Mouse (Mus musculus): ENCODE measurements around the gene Ncor1. TPM values are rescaled to one million over a fixed set of nuclear protein-coding genes. Genes with fewer than 3 reads are reported as not detected.

Ncor1 gene
- total RNA-seq, 2 experiments from 2014 or later: 119 to 134 TPM

DNA sequence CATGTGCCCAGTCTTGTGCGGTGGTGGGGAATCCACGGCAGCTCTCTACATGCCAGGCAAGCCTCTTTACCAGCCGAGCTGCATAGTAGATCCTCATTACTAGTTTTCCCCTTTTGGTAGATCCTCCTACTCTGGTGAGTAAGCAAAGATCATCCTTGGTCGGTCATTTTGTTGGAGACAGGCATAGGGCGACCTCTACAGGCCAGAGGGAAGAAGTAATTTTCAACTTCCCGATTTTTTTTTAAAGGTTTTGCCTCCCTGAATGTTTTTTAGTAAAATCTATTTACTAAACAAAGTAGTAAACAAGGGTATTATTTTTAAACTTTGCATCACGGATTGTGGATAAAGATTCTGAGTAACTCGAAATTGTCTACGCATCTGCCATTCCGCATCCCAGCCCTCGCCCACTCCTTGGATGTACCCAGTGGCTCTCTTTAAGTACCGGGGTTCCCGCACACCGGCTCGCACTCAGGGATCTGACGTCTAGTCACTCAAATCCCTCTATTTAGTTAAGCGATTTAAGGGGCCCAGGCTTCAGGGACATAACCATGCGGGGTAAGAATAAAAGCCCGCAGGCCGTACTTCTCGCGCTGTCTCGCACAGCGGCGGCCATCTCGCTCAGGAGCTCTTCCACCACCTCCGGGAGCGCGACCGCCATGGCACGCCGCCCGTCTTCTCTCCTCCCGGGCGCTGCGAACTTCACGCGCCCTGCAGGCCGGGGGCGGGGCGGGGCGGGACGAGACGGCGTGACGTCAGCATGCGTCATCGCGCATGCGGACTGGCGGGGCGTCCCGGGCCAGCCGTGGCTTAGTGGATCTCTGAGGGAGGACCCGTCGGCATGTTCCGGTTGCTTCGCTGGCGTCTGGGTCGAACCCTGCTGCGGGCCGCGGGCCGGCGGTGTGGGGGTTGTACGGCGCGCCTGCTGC lies 177.4 kb downstream of the Ncor1 start, which contains the start of the genes Zswim7 and Ttc19:
TSS of gene Zswim7 (minus strand) at position 701 of the 926 bp plus-strand sequence.
TSS of gene Ttc19 (plus strand) at position 799 of the 926 bp plus-strand sequence.
- intact Hi-C loops (cut with DNase I): loop anchor here (1.0 to 2.0 kb wide), 2 partner anchors 234 to 330 kb away; no protein-coding TSS in a partner anchor
- peak; percentile 95 for DNase-seq

GRCm38 (mm10) chr11:62278027-62278426 lies 180.3 kb downstream of the Ncor1 start:
- intact Hi-C loops (cut with DNase I): loop anchor here (1.0 kb wide), 1 partner anchor 151 kb away; no protein-coding TSS in a partner anchor
- peak; percentile 61 to 70 for DNase-seq

GRCm38 (mm10) chr11:62277086-62277485 lies 181.3 kb downstream of the Ncor1 start:
- intact Hi-C loops (cut with DNase I): no loop called here
- DNase-seq: no peak

GRCm38 (mm10) chr11:62270851-62271250 lies 187.5 kb downstream of the Ncor1 start:
- intact Hi-C loops (cut with DNase I): no loop called here
- no peak for DNase-seq

DNA sequence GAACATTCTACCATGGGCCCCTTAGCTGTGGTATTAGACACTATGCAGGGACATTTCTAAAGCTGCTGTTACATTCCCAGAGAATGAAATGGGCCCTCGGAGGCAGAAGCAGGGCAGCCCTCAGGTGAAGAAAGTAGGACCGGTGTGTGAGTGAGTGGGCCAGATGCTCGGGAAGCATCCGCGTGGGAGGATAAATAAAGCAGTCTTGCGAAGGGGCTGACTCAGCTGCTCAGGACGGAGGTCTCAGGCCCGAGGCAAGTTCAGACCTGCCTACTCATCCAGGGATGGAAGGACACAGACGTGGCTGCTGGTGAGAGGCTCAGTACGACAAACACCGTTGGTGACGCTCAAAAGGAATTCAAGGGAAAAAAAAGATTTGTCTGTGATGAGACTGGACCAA lies 189.2 kb downstream of the Ncor1 start:
- DNase-seq: no peak
- intact Hi-C loops (cut with DNase I): no loop called here

GRCm38 (mm10) chr11:62268381-62268780 lies 190.0 kb downstream of the Ncor1 start:
- intact Hi-C loops (cut with DNase I): no loop called here
- no peak for DNase-seq

GRCm38 (mm10) chr11:62266466-62267214 lies 191.7 kb downstream of the Ncor1 start:
- intact Hi-C loops (cut with DNase I): no loop called here
- no peak for DNase-seq

Other genes starting within 250 kb of the Ncor1 start
- 1 to 10 TPM in 1 of 2 experiments, under 1 TPM in 1; 0.46 to 1.2 TPM for gene Adora2b, start 209.6 kb downstream of the Ncor1 start, total RNA-seq (2021)
- 10 to 100 TPM; 13.7 to 14.5 TPM for gene Zswim7, start 177.2 kb downstream of the Ncor1 start, total RNA-seq (2021)
- 10 to 100 TPM; 37.1 to 37.3 TPM for gene Ttc19, start 177.1 kb downstream of the Ncor1 start, total RNA-seq (2021)
- gene Pigl, start 81 bp downstream of the Ncor1 start, total RNA-seq (2021): 1 to 10 TPM; 2.9 to 3.3 TPM
- 10 to 100 TPM; 22.8 to 25.0 TPM for gene Cenpv, start 80.7 kb upstream of the Ncor1 start, total RNA-seq (2021)
- 100 to 1,000 TPM; 708 to 720 TPM for gene Ubb, start 92.6 kb upstream of the Ncor1 start, total RNA-seq (2021)
- gene Trpv2, start 115.9 kb upstream of the Ncor1 start, total RNA-seq (2021): 1 to 10 TPM; 2.8 to 2.9 TPM
- gene Lrrc75a, start 190.0 kb upstream of the Ncor1 start, total RNA-seq (2021): 1 to 10 TPM; 4.4 to 7.1 TPM
- gene Mmgt2, start 190.1 kb upstream of the Ncor1 start, total RNA-seq (2021): 1 to 10 TPM; 5.4 to 9.9 TPM

Measured in heart, postnatal 36 days (tissue).